Mouse (Mus musculus): ENCODE results near the gene Serpind1. TPM values are rescaled to one million over a fixed set of nuclear protein-coding genes. Genes with fewer than 3 reads are reported as not detected.

Serpind1 gene
- polyA plus RNA-seq (2015; fragmentation: Nextera tagmentation; extraction: Ambion mirVana), result 0.09 and 0.14 TPM in 2 replicates

GRCm38 (mm10) chr16:17331116-17331515 is at the start of gene Serpind1:
TSS of gene Serpind1 (plus strand) at chr16:17331371.
- no peak within 1 kb of the TSS for H3K4me2 ChIP-seq (replicated peaks; ENCODE audit: low read depth)
- 63% methylated on average over 2 of the region's 2 CpGs for WGBS
- H3K27ac ChIP-seq (ENCODE audit: low read depth, low read length), result 0 out of 2 replicates have a peak within 1 kb of the TSS, but pooled peaks have one; percentile 21
- ATAC-seq, result no peak
- H3K4me1 ChIP-seq (replicated peaks; ENCODE audit: control insufficient read depth, insufficient read depth, low read length), result no peaks in the 10 kb centered on the region
- no peak within 1 kb of the TSS for H3K9ac ChIP-seq (ENCODE audit: low read depth, low read length)
- H3K4me3 ChIP-seq (ENCODE audit: low read depth, low read length), result no peak within 1 kb of the TSS
- peaks cover 2% of the 10 kb centered on the region; the same call in 1 of the 2 replicates for H3K36me3 ChIP-seq (ENCODE audit: control insufficient read depth, insufficient read depth)
- no peaks in the 10 kb centered on the region for H3K9me3 ChIP-seq (ENCODE audit: control insufficient read depth)
- TF ChIP-seq CTCF (IDR thresholded peaks at IDR 0.05; ENCODE audit: low read depth), result no peak
- H3K27me3 ChIP-seq (replicated peaks; ENCODE audit: control insufficient read depth, insufficient read depth, low read length), result no peaks in the 10 kb centered on the region

GRCm38 (mm10) chr16:17283151-17283550 is 48.0 kb upstream of the Serpind1 start:
- no peak for ATAC-seq

GRCm38 (mm10) chr16:17287103-17287502 is 44.1 kb upstream of the Serpind1 start:
- TF ChIP-seq CTCF (IDR thresholded peaks at IDR 0.05; ENCODE audit: low read depth), result no peak
- WGBS, result 73% methylated on average over 2 of the region's 2 CpGs
- Histone ChIP-seq H3K36me3 (ENCODE audit: control insufficient read depth, insufficient read depth) (peaks cover 69% of the 10 kb centered on the region), H3K4me1 (replicated peaks; ENCODE audit: control insufficient read depth, insufficient read depth, low read length) (no peaks in the 10 kb centered on the region), H3K9me3 (ENCODE audit: control insufficient read depth) (no peaks in the 10 kb centered on the region), H3K27me3 (replicated peaks; ENCODE audit: control insufficient read depth, insufficient read depth, low read length) (no peaks in the 10 kb centered on the region), H3K27ac (ENCODE audit: low read depth, low read length) (no peak overlapping the region), H3K4me2 (replicated peaks; ENCODE audit: low read depth) (no peak overlapping the region), H3K9ac (ENCODE audit: low read depth, low read length) (no peak overlapping the region), H3K4me3 (ENCODE audit: low read depth, low read length) (no peak overlapping the region)
- ATAC-seq, result no peak

More at GRCm38 (mm10) chr16:17283151-17283550, 48.0 kb upstream of the Serpind1 start:
- Histone ChIP-seq H3K4me3 (ENCODE audit: low read depth, low read length) (no peak overlapping the region), H3K9me3 (ENCODE audit: control insufficient read depth) (no peaks in the 10 kb centered on the region), H3K4me1 (replicated peaks; ENCODE audit: control insufficient read depth, insufficient read depth, low read length) (no peaks in the 10 kb centered on the region), H3K36me3 (ENCODE audit: control insufficient read depth, insufficient read depth) (peaks cover 63% of the 10 kb centered on the region), H3K27me3 (replicated peaks; ENCODE audit: control insufficient read depth, insufficient read depth, low read length) (0 out of 2 replicates have a peak, but pooled peaks cover 1% of the 10 kb centered on the region), H3K4me2 (replicated peaks; ENCODE audit: low read depth) (no peak overlapping the region), H3K9ac (ENCODE audit: low read depth, low read length) (no peak overlapping the region), H3K27ac (ENCODE audit: low read depth, low read length) (no peak overlapping the region)
- TF ChIP-seq CTCF (IDR thresholded peaks at IDR 0.05; ENCODE audit: low read depth), result no peak
- 80% methylated on average over 6 of the region's 6 CpGs for WGBS

GRCm38 (mm10) chr16:17291016-17291415 is 40.2 kb upstream of the Serpind1 start:
- WGBS, result 84% methylated on average over 2 of the region's 2 CpGs
- Histone ChIP-seq H3K4me1 (replicated peaks; ENCODE audit: control insufficient read depth, insufficient read depth, low read length) (no peaks in the 10 kb centered on the region), H3K4me2 (replicated peaks; ENCODE audit: low read depth) (no peak overlapping the region), H3K9me3 (ENCODE audit: control insufficient read depth) (no peaks in the 10 kb centered on the region), H3K27me3 (replicated peaks; ENCODE audit: control insufficient read depth, insufficient read depth, low read length) (no peaks in the 10 kb centered on the region), H3K4me3 (ENCODE audit: low read depth, low read length) (no peak overlapping the region), H3K27ac (ENCODE audit: low read depth, low read length) (no peak overlapping the region), H3K36me3 (ENCODE audit: control insufficient read depth, insufficient read depth) (peaks cover 60% of the 10 kb centered on the region), H3K9ac (ENCODE audit: low read depth, low read length) (no peak overlapping the region)
- no peak for ATAC-seq
- TF ChIP-seq CTCF (IDR thresholded peaks at IDR 0.05; ENCODE audit: low read depth), result no peak

- Histone ChIP-seq H3K4me3 (ENCODE audit: low read depth, low read length) (no peak overlapping the region), H3K4me2 (replicated peaks; ENCODE audit: low read depth) (no peak overlapping the region), H3K9me3 (ENCODE audit: control insufficient read depth) (no peaks in the 10 kb centered on the region), H3K27me3 (replicated peaks; ENCODE audit: control insufficient read depth, insufficient read depth, low read length) (no peaks in the 10 kb centered on the region), H3K9ac (ENCODE audit: low read depth, low read length) (no peak overlapping the region), H3K36me3 (ENCODE audit: control insufficient read depth, insufficient read depth) (peaks cover 62% of the 10 kb centered on the region), H3K27ac (ENCODE audit: low read depth, low read length) (no peak overlapping the region), H3K4me1 (replicated peaks; ENCODE audit: control insufficient read depth, insufficient read depth, low read length) (no peaks in the 10 kb centered on the region)
- 0% methylated on average over 2 of the region's 2 CpGs for WGBS
- peak; percentile 95 for TF ChIP-seq CTCF (IDR thresholded peaks at IDR 0.05; ENCODE audit: low read depth)
- no peak for ATAC-seq
Observed at GRCm38 (mm10) chr16:17292751-17293150, 38.4 kb upstream of the Serpind1 start.

GRCm38 (mm10) chr16:17300818-17301217 is 30.4 kb upstream of the Serpind1 start:
- no peak for ATAC-seq
- H3K36me3 ChIP-seq (ENCODE audit: control insufficient read depth, insufficient read depth), result peaks cover 62% of the 10 kb centered on the region
- H3K9ac ChIP-seq (ENCODE audit: low read depth, low read length), result no peak overlapping the region
- 91% methylated on average over 3 of the region's 3 CpGs for WGBS
- no peak for TF ChIP-seq CTCF (IDR thresholded peaks at IDR 0.05; ENCODE audit: low read depth)
- no peaks in the 10 kb centered on the region for H3K27me3 ChIP-seq (replicated peaks; ENCODE audit: control insufficient read depth, insufficient read depth, low read length)
- no peak overlapping the region for H3K27ac ChIP-seq (ENCODE audit: low read depth, low read length)
- H3K4me1 ChIP-seq (replicated peaks; ENCODE audit: control insufficient read depth, insufficient read depth, low read length), result no peaks in the 10 kb centered on the region
- no peak overlapping the region for H3K4me2 ChIP-seq (replicated peaks; ENCODE audit: low read depth)
- no peak overlapping the region for H3K4me3 ChIP-seq (ENCODE audit: low read depth, low read length)
- no peaks in the 10 kb centered on the region for H3K9me3 ChIP-seq (ENCODE audit: control insufficient read depth)
